Mouse (Mus musculus) MEL (cell line): ENCODE measurements around the gene Catsperz. TPM values are rescaled to one million over a fixed set of nuclear protein-coding genes. Genes with fewer than 3 reads are reported as not detected.
A peak's percentile ranks its signal among the peaks of the same experiment; 100 is the strongest.

ENCODE experiments used
- DNase-seq: peaks from one replicate; pipeline ENCODE4 v3.0.0; 2011; ENCODE audit warnings: low read depth, low spot score
- H3K27ac ChIP-seq: 2 replicates; pipeline ENCODE4 v1.5.1; 2012; ENCODE audit warnings: low read depth, mild to moderate bottlenecking, control low read depth, low read length, moderate library complexity; ENCODE audit not compliant: control insufficient read depth
- H3K27me3 ChIP-seq, 2 experiments: fragments of 150-350 bp in 1 of 2; sonication (generic) in 1 of 2; 2 replicates each; pipeline ENCODE4 v1.6.1; 2012; ENCODE audit warnings: low read length in 2 of 2, mild to moderate bottlenecking in 2 of 2, improper control_type of control experiment in 1 of 2, moderate library complexity in 1 of 2; ENCODE audit not compliant: insufficient read depth in 2 of 2, control insufficient read depth in 1 of 2
- H3K36me3 ChIP-seq, 2 experiments: 2 replicates each; pipeline ENCODE4 v1.6.1; 2012 to 2014; ENCODE audit warnings: low read length in 2 of 2, improper control_type of control experiment in 1 of 2, inconsistent platforms in 1 of 2, mild to moderate bottlenecking in 1 of 2; ENCODE audit not compliant: insufficient read depth in 2 of 2, control insufficient read depth in 1 of 2
- H3K4me1 ChIP-seq, 2 experiments: fragments of 150-350 bp in 1 of 2; sonication (generic) in 1 of 2; 2 replicates each; pipeline ENCODE4 v1.6.1; 2012; ENCODE audit warnings: low read length in 2 of 2, improper control_type of control experiment in 1 of 2, mild to moderate bottlenecking in 1 of 2; ENCODE audit not compliant: insufficient read depth in 2 of 2, control insufficient read depth in 1 of 2
- H3K4me3 ChIP-seq, 2 experiments: fragments of 150-350 bp in 1 of 2; sonication (generic) in 1 of 2; 2 replicates each; pipeline ENCODE4 v1.5.1; 2012; ENCODE audit warnings: low read depth in 2 of 2, low read length in 2 of 2, mild to moderate bottlenecking in 2 of 2, moderate library complexity in 2 of 2, control low read depth in 1 of 2, improper control_type of control experiment in 1 of 2; ENCODE audit not compliant: control insufficient read depth in 1 of 2, insufficient read depth in 1 of 2
- H3K79me2 ChIP-seq: 2 replicates; pipeline ENCODE4 v1.6.1; 2012; ENCODE audit warnings: mild to moderate bottlenecking, low read length, moderate library complexity; ENCODE audit not compliant: control insufficient read depth, poor library complexity, insufficient read depth
- H3K9ac ChIP-seq: 2 replicates; pipeline ENCODE4 v1.6.1; 2012; ENCODE audit warnings: low read depth, mild to moderate bottlenecking, control low read depth, low read length, moderate library complexity; ENCODE audit not compliant: control insufficient read depth, poor library complexity, severe bottlenecking
- H3K9me3 ChIP-seq: fragments of 150-350 bp; sonication (generic); replicated peaks from 2 replicates; pipeline ENCODE4 v1.6.1; 2012; ENCODE audit warnings: mild to moderate bottlenecking, low read length, improper control_type of control experiment, moderate library complexity; ENCODE audit not compliant: insufficient read depth
- POLR2AphosphoS5 ChIP-seq: IDR thresholded peaks from 2 replicates; pipeline ENCODE4 v1.6.1; 2012; ENCODE audit warnings: low read depth, borderline replicate concordance, mild to moderate bottlenecking, inconsistent platforms, low read length, moderate library complexity, mixed read lengths
- TBP ChIP-seq: IDR thresholded peaks from 2 replicates; pipeline ENCODE4 v1.8.0; 2011; ENCODE audit warnings: low read depth, low read length, improper control_type of control experiment
- UBTF ChIP-seq: IDR thresholded peaks from 2 replicates; pipeline ENCODE4 v1.6.1; 2012; ENCODE audit warnings: low read depth, mild to moderate bottlenecking, inconsistent platforms, low read length, improper control_type of control experiment, moderate library complexity, borderline replicate concordance; ENCODE audit not compliant: insufficient read depth
- USF1 ChIP-seq: IDR thresholded peaks from 2 replicates; pipeline ENCODE4 v1.6.1; 2014; ENCODE audit warnings: low read depth, mild to moderate bottlenecking, inconsistent platforms, low read length, improper control_type of control experiment, moderate library complexity
- polyA plus RNA-seq, 2 experiments: library from polyadenylated mRNA; stranded (reverse) in 1 of 2; unstranded in 1 of 2; fragments of >175 nt in 1 of 2; fragments of >200 nt in 1 of 2; gene quantifications; 2 replicates each; pipeline versions ENCODE4 v1.2.1 to v1.2.4; 2012; ENCODE audit warnings: low replicate concordance in 2 of 2, low read depth in 1 of 2; ENCODE audit not compliant: insufficient read length in 2 of 2, insufficient read depth in 1 of 2, missing spikeins in 1 of 2
- total RNA-seq: library from RNA; depleted of rRNA; stranded (reverse); fragments of 300-350 nt; gene quantifications from 2 replicates; pipeline ENCODE4 v1.2.3, GENCODE M21; 2012; rRNA removed

Catsperz gene
- total and polyA plus RNA-seq, 3 experiments, result 0.65 to 2.4 TPM; not detected in 1

DNA sequence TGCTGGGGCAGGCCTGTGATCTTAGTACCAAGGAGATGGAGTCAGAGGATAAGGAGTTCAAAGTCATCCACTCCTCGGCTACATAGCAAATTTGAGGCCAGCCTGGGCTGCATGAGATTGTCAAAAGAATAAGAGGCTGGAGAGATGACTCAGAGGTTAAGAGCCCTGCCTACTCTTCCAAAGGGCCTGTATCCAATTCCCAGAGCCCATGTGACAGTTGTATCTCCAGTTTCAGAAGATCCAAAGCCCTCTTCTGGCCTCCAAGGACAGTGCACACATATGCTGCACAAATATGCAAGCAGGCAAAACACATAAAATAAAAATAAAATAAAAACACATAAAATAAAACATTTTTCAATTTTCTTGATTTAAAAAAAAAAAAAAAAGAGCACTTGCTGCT, 50.9 kb downstream of the Catsperz start (continued):
- TF ChIP-seq UBTF (no peak), USF1 (no peak)

DNA sequence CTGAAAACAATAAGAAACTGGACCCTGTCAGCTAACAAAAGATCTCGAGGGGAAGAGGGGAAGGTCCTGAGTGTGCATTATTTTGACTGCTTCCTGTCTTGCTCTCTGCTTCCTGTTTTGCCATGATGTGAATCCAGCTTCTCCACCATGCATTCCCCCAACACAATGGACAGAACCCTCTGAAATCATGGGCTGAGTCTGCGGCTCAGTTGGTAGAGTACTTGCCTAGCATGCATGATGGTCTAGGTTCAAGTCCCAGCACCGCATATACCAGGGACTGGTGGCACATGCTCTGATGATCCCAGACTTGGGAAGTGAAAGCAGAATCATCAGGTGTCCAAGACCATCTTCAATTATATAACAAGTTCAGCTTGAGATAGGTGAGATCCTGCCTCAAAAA, 52.5 kb downstream of the Catsperz start:
- no peak overlapping the region for H3K4me3 ChIP-seq
- H3K79me2 ChIP-seq, result no peaks in the 10 kb centered on the region
- H3K9me3 ChIP-seq, result no peaks in the 10 kb centered on the region
- H3K36me3 ChIP-seq, result peaks cover 0 to 5% of the 10 kb centered on the region in 2 experiments; a peak in 2 of 4 replicates
- peaks cover 0 to 9% of the 10 kb centered on the region in 2 experiments; a peak in 2 of 4 replicates for H3K4me1 ChIP-seq
- no peak for DNase-seq
- TF ChIP-seq POLR2AphosphoS5 (no peak), TBP (0 out of 2 replicates have a peak, but pooled peaks have one; percentile 25)
- no peak overlapping the region for H3K27ac ChIP-seq
- no peak overlapping the region for H3K9ac ChIP-seq
- H3K27me3 ChIP-seq, result no peaks in the 10 kb centered on the region

Other genes starting within 250 kb of the Catsperz start
- gene Rps6ka4, start 84.7 kb downstream of the Catsperz start, total RNA-seq, result 4.7 and 4.9 TPM in 2 replicates
- gene Rps6ka4, start 84.7 kb downstream of the Catsperz start, polyA plus RNA-seq, result 1 to 10 TPM in 1 of 2 experiments, not detected in 1; 7.3 TPM
- gene Ccdc88b, start 67.2 kb downstream of the Catsperz start, total RNA-seq, result 32.4 and 38.7 TPM in 2 replicates
- gene Ccdc88b, start 67.2 kb downstream of the Catsperz start, polyA plus RNA-seq, result 10 to 100 TPM in 1 of 2 experiments, not detected in 1; 59.8 TPM
- gene Trmt112, start 15.7 kb downstream of the Catsperz start, total RNA-seq, result 285 and 294 TPM in 2 replicates
- 100 to 1,000 TPM in 1 of 2 experiments, not detected in 1; 319 TPM for gene Trmt112, start 15.7 kb downstream of the Catsperz start, polyA plus RNA-seq
- 127 and 130 TPM in 2 replicates for gene Prdx5, start 15.3 kb downstream of the Catsperz start, total RNA-seq
- gene Prdx5, start 15.3 kb downstream of the Catsperz start, polyA plus RNA-seq, result 100 to 1,000 TPM in 1 of 2 experiments, not detected in 1; 246 TPM
- gene Esrra, start 3.6 kb downstream of the Catsperz start, total RNA-seq, result 30.5 and 40.9 TPM in 2 replicates
- gene Esrra, start 3.6 kb downstream of the Catsperz start, polyA plus RNA-seq, result 10 to 100 TPM in 1 of 2 experiments, not detected in 1; 32.5 TPM
- gene Kcnk4, start 9.1 kb upstream of the Catsperz start, total RNA-seq, result 0.15 TPM in 1 of 2 replicates, not detected in the other
- gene Kcnk4, start 9.1 kb upstream of the Catsperz start, polyA plus RNA-seq, result 1 to 10 TPM in 1 of 2 experiments, not detected in 1; 1.8 TPM
- gene Bad, start 16.5 kb upstream of the Catsperz start, total RNA-seq, result 37.7 and 51.7 TPM in 2 replicates
- gene Bad, start 16.5 kb upstream of the Catsperz start, polyA plus RNA-seq, result 10 to 100 TPM in 1 of 2 experiments, not detected in 1; 69.7 TPM
- gene Gpr137, start 17.1 kb upstream of the Catsperz start, total RNA-seq, result 21.3 and 27.1 TPM in 2 replicates
- gene Gpr137, start 17.1 kb upstream of the Catsperz start, polyA plus RNA-seq, result 10 to 100 TPM in 1 of 2 experiments, not detected in 1; 35.3 TPM
- 448 and 467 TPM in 2 replicates for gene Ppp1r14b, start 49.6 kb upstream of the Catsperz start, total RNA-seq
- 100 to 1,000 TPM in 1 of 2 experiments, not detected in 1; 349 TPM for gene Ppp1r14b, start 49.6 kb upstream of the Catsperz start, polyA plus RNA-seq
- gene Plcb3, start 51.1 kb upstream of the Catsperz start, total RNA-seq, result 12.6 and 13.0 TPM in 2 replicates
- gene Plcb3, start 51.1 kb upstream of the Catsperz start, polyA plus RNA-seq, result 10 to 100 TPM in 1 of 2 experiments, not detected in 1; 30.8 TPM
- 51.4 and 53.9 TPM in 2 replicates for gene Fkbp2, start 55.1 kb upstream of the Catsperz start, total RNA-seq
- gene Fkbp2, start 55.1 kb upstream of the Catsperz start, polyA plus RNA-seq, result 100 to 1,000 TPM in 1 of 2 experiments, not detected in 1; 167 TPM
- 11.2 and 11.5 TPM in 2 replicates for gene Vegfb, start 62.3 kb upstream of the Catsperz start, total RNA-seq
- 10 to 100 TPM in 1 of 2 experiments, not detected in 1; 67.6 TPM for gene Vegfb, start 62.3 kb upstream of the Catsperz start, polyA plus RNA-seq
- 3.2 and 4.2 TPM in 2 replicates for gene Dnajc4, start 67.2 kb upstream of the Catsperz start, total RNA-seq
- gene Dnajc4, start 67.2 kb upstream of the Catsperz start, polyA plus RNA-seq, result 10 to 100 TPM in 1 of 2 experiments, not detected in 1; 12.9 TPM
- gene Nudt22, start 70.7 kb upstream of the Catsperz start, total RNA-seq, result 23.8 and 32.1 TPM in 2 replicates
- 10 to 100 TPM in 1 of 2 experiments, not detected in 1; 30.8 TPM for gene Nudt22, start 70.7 kb upstream of the Catsperz start, polyA plus RNA-seq
- gene Trpt1, start 70.8 kb upstream of the Catsperz start, total RNA-seq, result 1.2 and 1.8 TPM in 2 replicates
- 1 to 10 TPM in 1 of 2 experiments, not detected in 1; 2.3 TPM for gene Trpt1, start 70.8 kb upstream of the Catsperz start, polyA plus RNA-seq
- gene Fermt3, start 94.1 kb upstream of the Catsperz start, total RNA-seq, result 295 and 329 TPM in 2 replicates
- gene Fermt3, start 94.1 kb upstream of the Catsperz start, polyA plus RNA-seq, result 100 to 1,000 TPM; 244 to 327 TPM
- 281 and 284 TPM in 2 replicates for gene Stip1, start 114.6 kb upstream of the Catsperz start, total RNA-seq
- gene Stip1, start 114.6 kb upstream of the Catsperz start, polyA plus RNA-seq, result 100 to 1,000 TPM; 370 to 430 TPM
- 1.9 and 4.5 TPM in 2 replicates for gene Macrod1, start 131.4 kb upstream of the Catsperz start, total RNA-seq
- 10 to 100 TPM in 1 of 2 experiments, not detected in 1; 15.7 TPM for gene Macrod1, start 131.4 kb upstream of the Catsperz start, polyA plus RNA-seq
- 0.03 TPM in 1 of 2 replicates, not detected in the other for gene Flrt1, start 180.3 kb upstream of the Catsperz start, total RNA-seq
- gene Flrt1, start 180.3 kb upstream of the Catsperz start, polyA plus RNA-seq, result not detected